In genomic region chr5:125351057-125351456, GRCm38 (mm10) we compare ENCODE assay signal across 21 mouse cellular contexts. TPM values are rescaled to one million over a fixed set of nuclear protein-coding genes. Genes with fewer than 3 reads are reported as not detected.
DNase-seq lines count a peak whose midpoint lies in the region; ATAC-seq lines count a peak whose summit lies in the region.
"Had no signal": no experiment of that assay in that cellular context is flagged by ENCODE, and none has a peak within 500 bp of the region (broad histone marks: within the 10 kb centered on the region; RNA-seq: fewer than 3 reads in every experiment).

No protein-coding gene starts in this region.

- H3K4me3 ChIP-seq in heart, embryonic 13.5 days: no peak overlapping the region
- H3K4me3 ChIP-seq in macrophage (ENCODE audit: inconsistent target): no peak overlapping the region
- no peak overlapping the region for H3K4me3 ChIP-seq in midbrain, embryonic 13.5 days (replicated peaks)
- H3K4me3 ChIP-seq in forebrain, embryonic 15.5 days: no peak overlapping the region
- H3K4me3 ChIP-seq: erythroblast, embryonic 14.5 days; forebrain, embryonic 10.5 days; hindbrain, embryonic 15.5 days had no signal

- no peaks in the 10 kb centered on the region for H3K79me2 ChIP-seq in macrophage (ENCODE audit: inconsistent target)

- H3K27ac ChIP-seq in heart, embryonic 13.5 days (replicated peaks): no peak overlapping the region
- H3K27ac ChIP-seq in macrophage: peak overlapping the region; percentile 47
- H3K27ac ChIP-seq in midbrain, embryonic 13.5 days: no peak overlapping the region
- no peak overlapping the region for H3K27ac ChIP-seq in forebrain, embryonic 15.5 days (replicated peaks)
- H3K27ac ChIP-seq: forebrain, embryonic 10.5 days; hindbrain, embryonic 15.5 days had no signal

- H3K27me3 ChIP-seq in heart, embryonic 13.5 days (replicated peaks): no peaks in the 10 kb centered on the region
- no peaks in the 10 kb centered on the region for H3K27me3 ChIP-seq in midbrain, embryonic 13.5 days
- H3K27me3 ChIP-seq in forebrain, embryonic 15.5 days: no peaks in the 10 kb centered on the region
- H3K27me3 ChIP-seq: hindbrain, embryonic 15.5 days had no signal

- H3K9ac ChIP-seq in heart, embryonic 13.5 days: 0 out of 2 replicates have a peak overlapping the region, but pooled peaks have one; percentile 10
- no peak overlapping the region for H3K9ac ChIP-seq in midbrain, embryonic 13.5 days (replicated peaks)
- no peak overlapping the region for H3K9ac ChIP-seq in forebrain, embryonic 15.5 days (replicated peaks)
- H3K9ac ChIP-seq: hindbrain, embryonic 15.5 days had no signal

- H3K4me2 ChIP-seq in heart, embryonic 13.5 days: no peak overlapping the region
- no peak overlapping the region for H3K4me2 ChIP-seq in midbrain, embryonic 13.5 days (replicated peaks)
- no peak overlapping the region for H3K4me2 ChIP-seq in forebrain, embryonic 15.5 days (replicated peaks)
- H3K4me2 ChIP-seq: heart, embryonic 11.5 days; hindbrain, embryonic 15.5 days had no signal

- peaks cover 3% of the 10 kb centered on the region; the same call in 1 of the 2 replicates for H3K9me3 ChIP-seq in heart, embryonic 13.5 days
- no peaks in the 10 kb centered on the region for H3K9me3 ChIP-seq in midbrain, embryonic 13.5 days
- H3K9me3 ChIP-seq in forebrain, embryonic 15.5 days: no peaks in the 10 kb centered on the region
- H3K9me3 ChIP-seq: hindbrain, embryonic 15.5 days had no signal

- 68% methylated on average over 8 of the region's 8 CpGs for WGBS in heart, embryonic 13.5 days
- WGBS in macrophage (ENCODE audit: missing documents): 86% methylated on average over 8 of the region's 8 CpGs
- WGBS in midbrain, embryonic 13.5 days: 81% methylated on average over 8 of the region's 8 CpGs
- WGBS in forebrain, embryonic 15.5 days: 76% methylated on average over 8 of the region's 8 CpGs

- H3K4me1 ChIP-seq in heart, embryonic 13.5 days: 0 out of 2 replicates have a peak, but pooled peaks cover 16% of the 10 kb centered on the region
- H3K4me1 ChIP-seq in midbrain, embryonic 13.5 days (replicated peaks): 0 out of 2 replicates have a peak, but pooled peaks cover 6% of the 10 kb centered on the region
- no peaks in the 10 kb centered on the region for H3K4me1 ChIP-seq in forebrain, embryonic 15.5 days
- H3K4me1 ChIP-seq: hindbrain, embryonic 15.5 days had no signal

- H3K36me3 ChIP-seq in heart, embryonic 13.5 days: no peaks in the 10 kb centered on the region
- no peaks in the 10 kb centered on the region for H3K36me3 ChIP-seq in macrophage (ENCODE audit: inconsistent target)
- no peaks in the 10 kb centered on the region for H3K36me3 ChIP-seq in midbrain, embryonic 13.5 days
- H3K36me3 ChIP-seq in forebrain, embryonic 15.5 days: no peaks in the 10 kb centered on the region
- H3K36me3 ChIP-seq: forebrain, embryonic 10.5 days; hindbrain, embryonic 15.5 days had no signal

- no peak for ATAC-seq in heart, embryonic 13.5 days (ENCODE audit: extremely low read depth, insufficient number of reproducible peaks, low FRiP score, low TSS enrichment)
- no peak for ATAC-seq in midbrain, embryonic 13.5 days
- no peak for ATAC-seq in forebrain, embryonic 15.5 days (replicated peaks)
- ATAC-seq: CD4-positive, CD25-positive, alpha-beta regulatory T cell, adult 4 months; forebrain, embryonic 14.5 days; intestine, embryonic 16.5 days had no signal

- DNase-seq in heart, adult 9 months (ENCODE audit: low spot score in 2 of 2): no peak
- DNase-seq in 3T3-L1 (ENCODE audit: low read depth, low spot score) (peak; percentile 82), NIH3T3 (ENCODE audit: low read depth) (peak; percentile 50)
- DNase-seq: adrenal gland, postnatal 10 days; B cell, adult 2 months; cerebellum, adult 18-20 months; cerebellum, adult 9-11 months; cerebellum, postnatal 36 days; gastrocnemius, postnatal 36 days; heart, adult 18-20 months had no signal

RNA-seq across cellular contexts. Expression of gene Scarb1, which starts 10.2 kb away (rescaled TPM):
- polyA plus RNA-seq in heart, embryonic 13.5 days (2015; fragmentation: Nextera tagmentation; extraction: Ambion mirVana): 65.6 and 69.7 TPM in 2 replicates
- 100 to 1,000 TPM in 4 of 26 experiments, 10 to 100 TPM in 21, 1 to 10 TPM in 1; 8.4 to 109 (median 52.5) TPM for total RNA-seq in macrophage (2018; cell fraction: chromatin; rRNA removed)
- 10 to 100 TPM; 43.9 to 88.4 (median 58.6) TPM for total RNA-seq in macrophage (2018; cell fraction: cytosol; rRNA removed)
- total RNA-seq in macrophage (2018; cell fraction: nucleus; rRNA removed): 100 to 1,000 TPM in 2 of 26 experiments, 10 to 100 TPM in 24; 21.7 to 129 (median 52.7) TPM
- polyA plus RNA-seq in macrophage (2018): 80.8 to 94.6 TPM (median 83.7 TPM) in 3 replicates
- 22.1 and 22.8 TPM in 2 replicates for polyA plus RNA-seq in midbrain, embryonic 13.5 days (2015; fragmentation: Nextera tagmentation; extraction: Ambion mirVana)
- 27.7 and 28.5 TPM in 2 replicates for polyA plus RNA-seq in forebrain, embryonic 15.5 days (2015; fragmentation: Nextera tagmentation; extraction: Ambion mirVana)

RNA-seq across cellular contexts. Expression of gene Gm10382, which starts 38.1 kb away (rescaled TPM):
- 0.68 and 0.70 TPM in 2 replicates for polyA plus RNA-seq in heart, embryonic 13.5 days (2015; fragmentation: Nextera tagmentation; extraction: Ambion mirVana)
- 1 to 10 TPM in 20 of 26 experiments, under 1 TPM in 5, not detected in 1; 0.41 to 6.7 (median 1.5) TPM for total RNA-seq in macrophage (2018; cell fraction: chromatin; rRNA removed)
- under 1 TPM in 20 of 26 experiments, not detected in 6; 0.05 to 0.63 (median 0.18) TPM for total RNA-seq in macrophage (2018; cell fraction: cytosol; rRNA removed)
- total RNA-seq in macrophage (2018; cell fraction: nucleus; rRNA removed): 10 to 100 TPM in 1 of 26 experiments, 1 to 10 TPM in 18, under 1 TPM in 4, not detected in 3; 0.60 to 10.9 (median 2.2) TPM
- not detected in 3 replicates for polyA plus RNA-seq in macrophage (2018)
- 0.39 and 0.89 TPM in 2 replicates for polyA plus RNA-seq in midbrain, embryonic 13.5 days (2015; fragmentation: Nextera tagmentation; extraction: Ambion mirVana)
- 0.55 TPM in 2 replicates for polyA plus RNA-seq in forebrain, embryonic 15.5 days (2015; fragmentation: Nextera tagmentation; extraction: Ambion mirVana)

RNA-seq across cellular contexts. Expression of gene Ubc, which starts 38.9 kb away (rescaled TPM):
- 819 and 833 TPM in 2 replicates for polyA plus RNA-seq in heart, embryonic 13.5 days (2015; fragmentation: Nextera tagmentation; extraction: Ambion mirVana)
- total RNA-seq in macrophage (2018; cell fraction: chromatin; rRNA removed): 100 to 1,000 TPM in 23 of 26 experiments, 10 to 100 TPM in 3; 63.9 to 507 (median 213) TPM
- total RNA-seq in macrophage (2018; cell fraction: cytosol; rRNA removed): 1,000 to 10,000 TPM in 21 of 26 experiments, 100 to 1,000 TPM in 5; 601 to 2,041 (median 1,305) TPM
- 100 to 1,000 TPM; 220 to 953 (median 671) TPM for total RNA-seq in macrophage (2018; cell fraction: nucleus; rRNA removed)
- polyA plus RNA-seq in macrophage (2018): 431 to 1,072 TPM (median 940 TPM) in 3 replicates
- polyA plus RNA-seq in midbrain, embryonic 13.5 days (2015; fragmentation: Nextera tagmentation; extraction: Ambion mirVana): 1,275 and 1,322 TPM in 2 replicates
- 1,235 and 1,278 TPM in 2 replicates for polyA plus RNA-seq in forebrain, embryonic 15.5 days (2015; fragmentation: Nextera tagmentation; extraction: Ambion mirVana)

Comparison
In these comparisons a context has a peak if more than half of its experiments do, and no peak if none do; other contexts are left out.
1. DNase-seq: peak in 3T3-L1 (single experiment) and NIH3T3 (single experiment); none in heart, adult 9 months (0 of 2).